Mouse (Mus musculus): ENCODE measurements at regions not wholly inside any gene's neighbourhood (a gene's known extent, or its start where the extent isn't known, plus 50 kb on each side); places are given as distances from the start of the nearest gene placed in this dataset.
A peak's percentile ranks its signal among the peaks of the same experiment; 100 is the strongest.

DNA sequence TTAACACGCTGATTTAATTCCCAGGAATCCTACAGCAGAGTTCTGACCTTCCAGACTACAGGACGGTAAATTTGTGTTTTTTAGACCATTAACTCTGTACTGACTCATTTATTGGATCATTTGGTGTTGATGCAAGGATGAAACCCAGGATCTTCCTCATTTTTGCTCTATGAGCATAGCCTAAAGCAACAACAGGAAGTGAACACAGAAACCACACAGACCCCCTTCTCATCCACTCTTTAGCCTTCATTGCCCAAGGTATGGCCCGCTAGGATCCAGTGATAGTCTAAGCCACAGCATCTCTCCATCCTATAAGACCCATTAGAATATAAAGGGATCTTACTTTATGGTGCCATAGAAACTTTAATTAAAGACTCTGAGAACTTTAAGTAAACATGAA lies 56.5 kb upstream of the Grin2b start:
- DNase-seq = no peak

DNA sequence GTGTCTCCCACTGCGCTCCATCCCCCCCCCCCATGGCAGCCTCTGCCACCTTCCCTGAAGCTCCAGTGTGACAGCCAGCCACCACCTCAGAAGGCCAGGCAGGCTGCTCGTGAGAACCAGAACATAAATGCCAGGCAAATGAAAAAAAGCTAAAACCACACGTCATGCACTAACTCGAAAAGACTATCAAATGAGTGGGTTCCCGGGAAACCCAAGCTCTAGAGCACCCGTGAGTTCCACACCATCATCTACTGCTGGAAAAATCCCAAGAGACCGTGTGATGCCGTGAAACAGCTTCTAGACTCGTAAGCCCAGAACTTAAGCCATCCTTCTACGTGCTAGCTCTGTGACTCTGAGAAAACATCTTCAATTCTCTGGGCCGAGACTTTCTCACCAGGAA lies 62.2 kb upstream of the Grin2b start:
- no peak for DNase-seq

DNA sequence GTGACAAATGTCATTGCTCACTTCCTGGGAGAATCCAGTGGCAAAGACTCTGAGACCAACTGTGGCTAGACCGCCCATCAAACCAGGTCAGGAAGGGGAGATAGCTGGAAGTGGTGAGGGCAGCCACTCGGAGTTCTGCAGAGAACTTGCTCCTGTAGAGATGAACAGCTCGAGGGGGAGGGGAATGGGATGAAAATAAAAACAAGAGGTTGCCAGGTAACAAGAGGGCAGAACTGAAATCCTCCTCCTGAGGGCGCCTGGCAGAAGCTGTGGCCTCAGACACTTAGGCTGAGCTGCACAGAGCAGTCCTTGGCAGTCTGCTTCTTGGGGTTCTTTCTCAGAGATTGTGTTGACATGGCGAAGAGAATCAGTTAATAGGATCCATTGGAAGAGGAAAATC lies 65.7 kb upstream of the Grin2b start:
- DNase-seq = peak; percentile 6

DNA sequence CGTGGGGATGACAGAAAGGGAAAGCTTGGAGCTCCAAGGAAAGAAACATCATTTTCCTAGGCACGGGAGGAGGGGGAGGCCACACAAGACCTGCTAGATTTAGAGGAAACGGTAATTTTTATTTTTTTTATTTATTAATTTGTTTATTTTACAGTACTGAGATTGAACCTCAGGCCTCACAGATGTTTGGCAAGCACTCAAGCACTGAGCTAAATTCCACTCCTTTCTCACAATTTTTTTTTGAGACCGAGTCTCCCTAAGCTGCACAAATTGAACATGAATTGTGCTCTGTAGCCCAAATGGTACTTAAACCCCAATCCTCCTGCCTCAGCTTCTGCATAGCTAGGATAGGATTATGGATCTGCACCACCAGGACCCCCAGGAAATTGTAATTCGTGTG lies 66.1 kb upstream of the Grin2b start:
- DNase-seq = no peak

DNA sequence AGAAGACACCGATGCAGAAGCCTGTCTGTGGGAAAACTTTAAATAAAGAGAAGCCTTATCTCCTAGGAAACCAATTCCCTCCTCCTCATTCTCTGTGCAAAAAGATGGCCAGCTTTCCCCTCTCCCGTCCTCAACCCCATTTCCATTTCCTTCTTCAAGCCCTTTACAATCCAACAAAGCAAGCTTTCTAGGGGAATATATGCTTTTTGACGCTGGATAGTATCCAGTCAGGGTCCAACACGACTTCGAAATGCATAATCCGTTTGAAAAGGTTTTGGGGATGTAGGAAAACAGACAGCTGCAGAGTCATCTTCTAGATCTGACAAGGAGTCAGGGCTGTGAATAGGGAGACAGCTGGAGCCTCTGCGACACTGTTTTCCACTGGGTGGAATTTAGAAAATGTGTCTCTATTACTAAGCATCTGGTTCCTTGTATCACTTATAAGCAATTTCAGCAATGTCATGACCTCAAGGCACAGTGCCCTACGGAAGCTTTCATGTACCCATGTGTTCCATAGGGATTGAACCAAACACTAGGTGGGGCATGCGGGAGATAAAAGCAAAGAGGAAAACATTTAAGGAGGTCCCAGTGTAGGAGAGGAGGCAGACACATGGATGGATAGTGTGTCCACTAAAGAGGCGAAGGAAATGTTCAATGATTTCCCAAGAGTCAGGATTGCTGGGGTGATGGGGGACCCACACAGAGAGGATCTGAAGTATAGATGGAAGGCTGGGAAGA lies 68.4 kb upstream of the Grin2b start:
- DNase-seq = no peak

DNA sequence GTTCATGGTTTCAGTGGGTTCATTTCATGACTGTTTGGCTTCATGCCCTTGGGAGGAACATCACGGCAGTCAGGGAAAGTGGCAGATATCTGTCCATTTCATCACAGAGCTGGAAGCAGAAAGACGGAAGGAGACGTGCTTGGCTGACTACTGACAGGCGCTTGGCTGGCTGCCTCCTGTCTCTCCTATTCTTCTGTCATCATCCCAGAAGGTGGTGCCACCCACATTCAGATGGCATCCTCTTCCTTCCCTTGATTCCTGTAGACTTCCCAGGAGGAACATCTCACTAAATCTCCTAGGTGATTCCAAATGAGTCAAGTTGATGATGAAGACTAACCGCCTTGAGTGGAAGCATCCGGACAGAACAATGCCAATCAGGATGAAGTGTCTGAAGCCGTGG lies 71.6 kb upstream of the Grin2b start:
- no peak for DNase-seq

DNA sequence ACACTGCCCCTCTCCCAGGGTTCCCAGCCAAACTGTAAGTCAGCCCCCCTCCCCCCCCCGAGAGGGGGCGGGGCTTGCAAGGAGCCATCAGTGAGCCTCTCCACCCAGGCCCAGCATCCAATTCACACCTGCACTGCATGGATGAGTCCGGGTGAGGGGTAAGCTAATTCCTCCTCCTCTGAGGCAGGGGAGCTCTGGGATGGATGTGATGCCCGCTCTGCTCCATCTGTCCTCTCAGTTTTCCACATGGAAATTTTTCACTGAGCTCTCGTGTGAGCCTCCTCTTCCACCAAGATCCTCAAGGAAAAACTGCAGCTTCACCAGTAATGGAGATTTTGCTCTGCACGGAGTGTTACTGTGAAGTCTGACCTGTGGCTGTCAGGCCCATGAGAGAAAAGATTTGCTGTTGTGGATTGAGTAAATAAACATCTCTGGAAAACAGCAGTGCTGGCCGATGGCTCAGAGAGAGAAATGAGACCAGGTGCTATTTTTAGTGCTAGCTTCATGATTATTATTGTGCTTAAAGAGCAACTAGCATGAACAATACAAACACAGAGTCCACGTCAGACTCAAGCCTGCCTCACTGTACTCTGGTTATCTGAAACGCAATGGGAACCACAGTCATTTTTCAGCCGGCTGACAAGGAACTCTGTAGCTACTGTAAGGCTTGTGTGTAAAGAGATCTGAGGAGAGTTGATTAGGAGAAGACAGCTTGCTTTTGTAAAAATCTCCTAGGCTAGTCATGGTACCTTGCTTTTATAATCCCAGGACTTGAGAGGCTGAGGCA lies 71.4 kb upstream of the Gm8994 start:
- DNase-seq = no peak

DNA sequence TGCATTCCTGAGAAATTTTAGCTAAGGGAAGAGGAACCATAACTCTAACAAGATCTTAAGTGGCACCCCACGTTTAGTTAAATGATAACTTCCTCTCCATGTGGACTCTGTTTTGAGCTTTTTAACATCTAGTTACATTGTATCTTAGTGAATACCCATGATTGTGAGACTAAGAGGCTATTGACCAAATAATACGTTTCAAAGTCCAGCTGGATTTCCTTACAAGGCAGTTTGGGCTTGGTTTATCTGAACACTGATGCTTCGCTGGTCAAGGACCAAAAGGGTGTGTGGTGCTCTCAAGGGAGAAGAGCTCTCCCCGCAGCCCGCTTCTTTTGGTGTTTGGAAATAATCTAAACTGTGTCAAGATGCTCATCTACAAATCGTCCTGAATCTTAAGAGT lies 51.6 kb upstream of the Gm8994 start:
- DNase-seq = no peak

DNA sequence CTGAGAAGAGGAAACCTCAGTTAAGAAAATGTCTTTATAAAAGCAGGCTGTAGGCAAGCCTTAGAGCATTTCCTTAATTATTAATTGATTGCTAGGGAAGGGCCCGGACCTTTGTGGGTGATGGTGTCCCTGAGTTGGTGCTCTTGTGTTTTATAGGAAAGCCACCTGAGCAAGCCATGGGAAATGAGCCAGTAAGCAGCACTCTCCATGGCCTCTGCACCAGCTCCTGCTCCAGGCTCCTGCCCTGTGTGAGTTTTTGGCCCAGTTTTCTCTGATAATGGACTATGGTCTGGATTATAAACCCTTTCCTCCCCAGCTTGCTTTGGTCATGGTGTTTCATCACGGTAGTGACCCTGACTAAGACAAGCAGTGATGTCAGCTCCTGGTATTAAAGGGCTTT lies 50.6 kb upstream of the Gm8994 start:
- no peak for DNase-seq

All from adrenal gland, postnatal 14 days (tissue).